Mouse (Mus musculus): ENCODE results near the gene Gstp2.

GRCm38 (mm10) chr19:4047859-4048258, 2.0 kb upstream of the Gstp2 start:
- TF ChIP-seq TAL1 (IDR thresholded peaks at IDR 0.05; ENCODE audit: low read length) (no peak), GATA1 (IDR thresholded peaks at IDR 0.05; ENCODE audit: low read length) (no peak)
